Mouse (Mus musculus) G1E (cell line): Measurements from ENCODE around the gene Srrm2.

Experiments used
- CTCF ChIP-seq: IDR thresholded peaks from 2 replicates; pipeline ENCODE4 v1.5.1; 2012; ENCODE audit warnings: low read depth, low read length, inconsistent platforms, mixed read lengths
- GATA1 ChIP-seq: IDR thresholded peaks from 2 replicates; pipeline ENCODE4 v1.6.1; 2012; ENCODE audit warnings: borderline replicate concordance, low read length, inconsistent platforms, mixed read lengths

DNA sequence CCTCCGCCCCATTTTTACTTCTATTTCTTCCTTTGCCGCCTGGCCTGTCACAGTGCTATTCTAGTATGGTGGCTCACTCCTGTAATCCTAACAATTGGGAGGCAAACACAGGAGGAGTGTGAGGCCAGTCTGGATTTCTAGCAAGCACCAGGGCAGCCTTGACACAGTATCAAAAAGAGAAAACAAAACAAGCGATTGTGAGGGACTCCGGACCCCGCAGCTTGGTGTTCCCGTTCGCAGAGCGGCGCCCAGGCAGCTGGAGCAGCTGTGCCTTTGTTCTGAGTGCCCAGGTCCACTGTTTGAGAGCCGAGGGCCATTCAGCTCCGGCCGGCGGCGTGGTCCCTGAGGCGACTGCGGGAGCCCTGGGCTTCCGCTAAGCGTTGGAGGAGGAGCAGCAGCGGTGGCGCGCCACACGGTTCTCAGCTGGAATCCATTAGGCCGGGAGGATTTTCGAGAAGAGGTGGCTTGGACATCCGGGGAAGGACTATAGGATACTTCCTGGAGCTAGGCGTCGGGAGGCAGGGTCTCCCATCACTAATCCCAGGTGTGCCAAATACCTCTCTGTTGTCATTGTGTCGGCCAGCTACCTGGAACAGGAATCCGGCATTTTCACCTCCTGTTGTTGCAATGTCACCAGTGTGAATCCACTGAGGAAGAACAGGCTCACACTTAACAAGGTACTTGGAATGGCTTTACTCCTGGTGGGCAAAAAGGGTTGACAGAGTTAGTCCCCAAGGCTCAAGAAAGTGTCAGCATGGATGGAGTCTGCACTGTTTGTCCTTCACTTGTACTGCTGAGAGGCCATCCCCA lies at the start of gene Srrm2:
- no peak for TF ChIP-seq CTCF
- no peak for TF ChIP-seq GATA1
